Mouse (Mus musculus) limb, embryonic 15.5 days (tissue): Measurements from ENCODE around the gene Sdc3. TPM values are rescaled to one million over a fixed set of nuclear protein-coding genes. Genes with fewer than 3 reads are reported as not detected.

Experiments
- ATAC-seq: fragments of 200-750 bp; cut with Nextera tagmentation; 2 replicates; pipeline ENCODE4 v1.8.0; 2017; ENCODE audit warnings: low read depth, moderate TSS enrichment; ENCODE audit not compliant: insufficient number of reproducible peaks, low FRiP score, low TSS enrichment
- H3K27ac ChIP-seq: fragments of 300-500 bp; sonication (generic); 2 replicates; pipeline ENCODE4 v1.5.1; 2015; ENCODE audit warnings: moderate library complexity, mild to moderate bottlenecking, inconsistent platforms
- H3K27me3 ChIP-seq: fragments of 300-500 bp; sonication (generic); 2 replicates; pipeline ENCODE4 v1.6.1; 2015; ENCODE audit warnings: inconsistent platforms
- H3K36me3 ChIP-seq: fragments of 300-500 bp; sonication (generic); 2 replicates; pipeline ENCODE4 v1.6.1; 2015; ENCODE audit warnings: inconsistent platforms
- H3K4me1 ChIP-seq: fragments of 300-500 bp; sonication (generic); 2 replicates; pipeline ENCODE4 v1.6.1; 2015; ENCODE audit warnings: inconsistent platforms
- H3K4me2 ChIP-seq: fragments of 300-500 bp; sonication (generic); 2 replicates; pipeline ENCODE4 v1.6.1; 2015; ENCODE audit warnings: mild to moderate bottlenecking, inconsistent platforms
- H3K4me3 ChIP-seq: fragments of 300-500 bp; sonication (generic); 2 replicates; pipeline ENCODE4 v1.5.1; 2015; ENCODE audit warnings: mild to moderate bottlenecking, inconsistent platforms
- H3K9ac ChIP-seq: fragments of 300-500 bp; sonication (generic); 2 replicates; pipeline ENCODE4 v1.6.1; 2015; ENCODE audit warnings: inconsistent platforms
- H3K9me3 ChIP-seq: fragments of 300-500 bp; sonication (generic); 2 replicates; pipeline ENCODE4 v1.6.1; 2016; ENCODE audit warnings: inconsistent platforms
- WGBS: fragments of 180-500 bp; shearing (Covaris S2); methylation state at CpG from one replicate; pipeline ENCODE4 v1.1.7; 2015; 5-methylcytosine and 5-hydroxymethylcytosine counted together
- polyA plus RNA-seq: library from polyadenylated mRNA; unstranded; fragments of >200 nt; fragmentation: Nextera tagmentation; extraction: Ambion mirVana; gene quantifications from 2 replicates; pipeline ENCODE4 v1.2.1, GENCODE M21; 2015

The Sdc3 gene
- polyA plus RNA-seq, 1 experiment from 2014 or later: 39.4 TPM

GRCm38 (mm10) chr4:130766926-130767325 lies 25.4 kb upstream of the Sdc3 start:
- Histone ChIP-seq H3K27me3 (no peaks in the 10 kb centered on the region), H3K4me1 (no peaks in the 10 kb centered on the region), H3K9ac (no peak overlapping the region), H3K27ac (no peak overlapping the region), H3K4me3 (no peak overlapping the region), H3K36me3 (peaks cover 87% of the 10 kb centered on the region), H3K4me2 (no peak overlapping the region), H3K9me3 (no peaks in the 10 kb centered on the region)
- ATAC-seq: no peak
- WGBS: 94% methylated on average over 4 of the region's 4 CpGs

DNA sequence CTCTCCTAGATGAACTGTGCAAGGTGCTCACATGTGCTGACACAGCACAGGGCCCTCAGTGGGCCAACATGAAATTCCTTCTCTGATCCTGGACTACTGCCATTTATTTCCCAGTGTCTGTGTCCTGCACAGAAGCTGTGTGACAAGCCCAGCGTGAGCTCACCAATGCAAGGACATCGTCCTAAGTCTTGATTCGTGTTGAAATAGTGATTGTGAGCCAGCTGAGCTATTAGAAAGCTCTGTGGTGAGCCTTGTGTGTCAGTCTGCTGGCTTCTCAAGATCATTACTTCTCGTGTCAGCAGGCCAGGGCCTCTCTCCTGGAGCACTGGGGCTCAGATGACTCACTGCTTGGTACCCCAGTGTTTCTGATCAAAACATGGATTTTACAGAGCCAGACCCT lies 18.4 kb upstream of the Sdc3 start:
- H3K4me3 ChIP-seq: no peak overlapping the region
- no peaks in the 10 kb centered on the region for H3K9me3 ChIP-seq
- 0 out of 2 replicates have a peak, but pooled peaks cover 3% of the 10 kb centered on the region for H3K4me1 ChIP-seq
- WGBS: 91% methylated on average over 4 of the region's 4 CpGs
- H3K4me2 ChIP-seq: no peak overlapping the region
- H3K9ac ChIP-seq: no peak overlapping the region
- peaks cover 82% of the 10 kb centered on the region for H3K36me3 ChIP-seq
- ATAC-seq: no peak
- H3K27me3 ChIP-seq: no peaks in the 10 kb centered on the region
- no peak overlapping the region for H3K27ac ChIP-seq

DNA sequence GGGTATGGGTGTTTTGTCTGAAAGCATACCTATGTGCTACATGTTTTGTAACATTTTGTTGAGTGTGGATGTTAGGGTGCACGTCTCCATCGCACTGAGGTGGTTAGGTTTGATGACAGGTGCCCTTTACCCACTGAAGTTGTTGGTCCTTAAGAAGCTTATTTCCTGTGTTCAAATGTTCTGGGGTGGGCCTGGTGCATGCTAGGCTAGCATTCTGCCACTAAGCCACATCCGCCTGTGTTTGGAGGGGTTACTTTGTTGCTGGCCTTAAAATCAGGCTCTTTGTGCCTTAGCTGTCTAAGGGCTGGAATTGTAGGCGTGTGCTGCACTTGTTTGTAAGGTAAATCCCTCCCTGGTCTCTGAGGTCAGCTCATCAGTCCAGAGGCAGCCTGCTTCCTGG lies 17.5 kb upstream of the Sdc3 start:
- WGBS: 91% methylated on average over 4 of the region's 4 CpGs
- Histone ChIP-seq H3K27ac (no peak overlapping the region), H3K27me3 (no peaks in the 10 kb centered on the region), H3K4me3 (no peak overlapping the region), H3K9ac (no peak overlapping the region), H3K9me3 (no peaks in the 10 kb centered on the region), H3K36me3 (peaks cover 83% of the 10 kb centered on the region), H3K4me1 (0 out of 2 replicates have a peak, but pooled peaks cover 3% of the 10 kb centered on the region), H3K4me2 (no peak overlapping the region)
- no peak for ATAC-seq

- H3K36me3 ChIP-seq: peaks cover 81% of the 10 kb centered on the region
- no peaks in the 10 kb centered on the region for H3K27me3 ChIP-seq
- no peak overlapping the region for H3K9ac ChIP-seq
- H3K27ac ChIP-seq: no peak overlapping the region
- H3K4me3 ChIP-seq: no peak overlapping the region
- H3K9me3 ChIP-seq: no peaks in the 10 kb centered on the region
- WGBS: 59% methylated on average over 10 of the region's 10 CpGs
- no peak overlapping the region for H3K4me2 ChIP-seq
- 0 out of 2 replicates have a peak, but pooled peaks cover 3% of the 10 kb centered on the region for H3K4me1 ChIP-seq
- ATAC-seq: no peak
These were observed 14.7 kb upstream of the Sdc3 start for GRCm38 (mm10) chr4:130777647-130778046.

GRCm38 (mm10) chr4:130779037-130779436 lies 13.3 kb upstream of the Sdc3 start:
- 0 out of 2 replicates have a peak, but pooled peaks cover 3% of the 10 kb centered on the region for H3K4me1 ChIP-seq
- H3K9me3 ChIP-seq: no peaks in the 10 kb centered on the region
- no peak overlapping the region for H3K4me2 ChIP-seq
- no peak overlapping the region for H3K4me3 ChIP-seq
- H3K9ac ChIP-seq: no peak overlapping the region
- no peak for ATAC-seq
- H3K27ac ChIP-seq: no peak overlapping the region; the same call in 1 of the 2 replicates
- H3K27me3 ChIP-seq: no peaks in the 10 kb centered on the region
- H3K36me3 ChIP-seq: peaks cover 67% of the 10 kb centered on the region
- WGBS: 61% methylated on average over 3 of the region's 3 CpGs

DNA sequence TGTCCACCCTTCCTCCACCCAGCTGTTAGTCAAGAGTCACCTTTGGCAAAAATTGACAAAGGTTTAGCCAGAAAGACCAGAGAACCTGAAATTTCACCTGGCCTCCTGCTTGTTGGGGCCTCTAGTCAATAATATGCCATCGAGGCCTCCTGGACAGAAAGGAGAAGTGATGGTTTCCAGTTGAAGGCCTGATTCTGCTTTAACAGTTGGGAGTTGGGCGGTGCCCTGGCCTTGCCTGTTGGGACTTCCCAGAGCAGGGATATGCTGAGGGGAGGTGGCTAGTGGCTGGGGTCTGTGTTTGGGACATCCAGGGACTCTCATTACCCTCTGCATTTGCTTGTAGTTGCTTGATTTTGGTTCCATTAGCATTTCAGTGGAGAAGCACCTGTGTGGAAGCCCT lies 9.8 kb upstream of the Sdc3 start:
- WGBS: 85% methylated on average over 2 of the region's 2 CpGs
- no peak overlapping the region for H3K4me3 ChIP-seq
- H3K9me3 ChIP-seq: no peaks in the 10 kb centered on the region
- no peak overlapping the region for H3K9ac ChIP-seq
- peaks cover 8% of the 10 kb centered on the region for H3K4me1 ChIP-seq
- ATAC-seq: no peak
- H3K27ac ChIP-seq: no peak overlapping the region; the same call in 1 of the 2 replicates
- no peaks in the 10 kb centered on the region for H3K27me3 ChIP-seq
- H3K36me3 ChIP-seq: peaks cover 39% of the 10 kb centered on the region
- H3K4me2 ChIP-seq: no peak overlapping the region

DNA sequence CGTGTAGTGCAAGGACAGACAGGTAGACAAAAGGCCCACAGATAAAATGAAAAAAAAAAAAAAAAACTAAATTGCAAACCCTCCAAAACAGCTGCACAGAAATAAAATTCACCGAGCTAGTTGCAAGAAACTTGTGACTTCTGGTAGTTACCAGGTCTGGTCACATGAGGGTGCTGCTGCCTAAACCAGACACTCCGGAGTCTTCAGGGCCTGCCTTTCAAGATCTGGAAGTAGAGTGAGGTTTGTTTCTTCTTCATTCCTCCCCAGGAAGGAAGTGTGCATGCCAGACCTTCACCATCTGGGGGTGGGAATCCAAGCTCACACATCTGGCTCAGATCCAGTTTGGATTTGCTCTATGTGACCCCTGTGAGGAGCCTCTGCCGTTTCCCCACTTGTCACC lies 7.6 kb upstream of the Sdc3 start:
- Histone ChIP-seq H3K9me3 (no peaks in the 10 kb centered on the region), H3K27me3 (no peaks in the 10 kb centered on the region), H3K4me2 (no peak overlapping the region), H3K27ac (no peak overlapping the region), H3K9ac (no peak overlapping the region), H3K4me3 (no peak overlapping the region), H3K4me1 (peaks cover 8% of the 10 kb centered on the region), H3K36me3 (peaks cover 22% of the 10 kb centered on the region)
- 18% methylated on average over 4 of the region's 4 CpGs for WGBS
- ATAC-seq: no peak

GRCm38 (mm10) chr4:130787530-130787929 lies 4.8 kb upstream of the Sdc3 start:
- no peak overlapping the region for H3K9ac ChIP-seq
- H3K4me2 ChIP-seq: no peak overlapping the region
- no peaks in the 10 kb centered on the region for H3K27me3 ChIP-seq
- H3K9me3 ChIP-seq: no peaks in the 10 kb centered on the region
- peaks cover 1% of the 10 kb centered on the region; the same call in 1 of the 2 replicates for H3K36me3 ChIP-seq
- 72% methylated on average over 5 of the region's 5 CpGs for WGBS
- ATAC-seq: no peak
- H3K4me3 ChIP-seq: no peak overlapping the region
- peaks cover 13% of the 10 kb centered on the region for H3K4me1 ChIP-seq
- no peak overlapping the region for H3K27ac ChIP-seq

DNA sequence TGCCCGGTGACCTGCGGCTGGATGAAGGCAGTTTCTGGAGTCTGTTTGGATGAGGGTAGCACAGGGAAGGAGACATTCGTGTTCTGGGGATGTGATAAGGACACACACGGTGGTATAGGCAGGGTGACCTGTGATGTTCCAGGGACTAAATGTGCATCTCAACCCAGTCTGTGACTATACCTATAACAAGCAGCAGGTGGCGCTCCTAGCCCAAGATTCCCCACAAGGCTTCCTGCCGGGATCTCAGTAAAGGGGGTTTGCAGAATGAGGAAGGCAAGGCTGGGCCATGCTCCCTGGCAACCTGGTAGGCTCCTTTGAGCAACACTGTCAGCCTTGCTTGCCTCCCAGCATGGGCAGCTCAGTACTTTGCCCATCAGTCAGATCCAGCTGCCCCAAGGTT lies 2.2 kb upstream of the Sdc3 start:
- no peaks in the 10 kb centered on the region for H3K9me3 ChIP-seq
- H3K9ac ChIP-seq: no peak overlapping the region
- H3K4me2 ChIP-seq: no peak overlapping the region
- H3K27me3 ChIP-seq: no peaks in the 10 kb centered on the region
- 9% methylated on average over 6 of the region's 6 CpGs for WGBS
- no peak overlapping the region for H3K27ac ChIP-seq
- no peak overlapping the region for H3K4me3 ChIP-seq
- no peaks in the 10 kb centered on the region for H3K36me3 ChIP-seq
- ATAC-seq: 0 out of 2 replicates have a peak, but pooled peaks have one; percentile 17
- peaks cover 32% of the 10 kb centered on the region for H3K4me1 ChIP-seq

- Histone ChIP-seq H3K4me2 (peak overlapping the region; percentile 94), H3K9me3 (no peaks in the 10 kb centered on the region), H3K4me1 (peaks cover 42% of the 10 kb centered on the region), H3K4me3 (peak overlapping the region; percentile 66), H3K9ac (peak overlapping the region; percentile 76), H3K27me3 (no peaks in the 10 kb centered on the region), H3K36me3 (no peaks in the 10 kb centered on the region), H3K27ac (0 out of 2 replicates have a peak overlapping the region, but pooled peaks have one; percentile 14)
- no peak for ATAC-seq
- 6% methylated on average over 19 of the region's 19 CpGs for WGBS
These were observed 444 bp upstream of the Sdc3 start for GRCm38 (mm10) chr4:130791811-130792375.

DNA sequence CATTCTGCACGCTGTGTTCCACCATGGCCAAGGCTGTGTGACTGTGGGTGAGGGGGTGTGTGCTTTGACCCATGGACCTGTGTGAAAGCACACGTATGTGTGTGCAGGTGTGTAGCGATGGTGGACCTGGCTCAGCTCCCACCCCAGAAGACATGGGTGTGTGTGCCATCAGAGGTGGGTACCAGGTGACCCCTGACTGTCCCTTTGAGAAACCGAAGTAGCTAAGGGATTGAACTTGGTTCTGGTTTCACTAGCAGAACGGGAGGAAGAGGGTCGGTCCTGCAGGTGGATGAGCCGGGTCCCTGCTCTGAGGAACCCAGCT lies 804 bp downstream of the Sdc3 start:
- no peaks in the 10 kb centered on the region for H3K9me3 ChIP-seq
- no peaks in the 10 kb centered on the region for H3K27me3 ChIP-seq
- H3K4me1 ChIP-seq: peaks cover 55% of the 10 kb centered on the region
- H3K27ac ChIP-seq: no peak overlapping the region
- peak overlapping the region; percentile 76 for H3K9ac ChIP-seq
- ATAC-seq: no peak
- WGBS: 41% methylated on average over 7 of the region's 7 CpGs
- peak overlapping the region; percentile 94 for H3K4me2 ChIP-seq
- no peaks in the 10 kb centered on the region for H3K36me3 ChIP-seq
- H3K4me3 ChIP-seq: peak overlapping the region; percentile 66

GRCm38 (mm10) chr4:130794771-130795170 lies 2.4 kb downstream of the Sdc3 start:
- 0 out of 2 replicates have a peak overlapping the region, but pooled peaks have one; percentile 7 for H3K4me2 ChIP-seq
- 44% methylated on average over 4 of the region's 4 CpGs for WGBS
- no peak overlapping the region for H3K27ac ChIP-seq
- no peaks in the 10 kb centered on the region for H3K36me3 ChIP-seq
- H3K4me3 ChIP-seq: no peak overlapping the region
- ATAC-seq: no peak
- no peaks in the 10 kb centered on the region for H3K27me3 ChIP-seq
- H3K9me3 ChIP-seq: no peaks in the 10 kb centered on the region
- H3K4me1 ChIP-seq: peaks cover 71% of the 10 kb centered on the region
- no peak overlapping the region for H3K9ac ChIP-seq

GRCm38 (mm10) chr4:130795970-130796369 lies 3.6 kb downstream of the Sdc3 start:
- 72% methylated on average over 6 of the region's 6 CpGs for WGBS

More at GRCm38 (mm10) chr4:130795970-130796369, 3.6 kb downstream of the Sdc3 start:
- Histone ChIP-seq H3K4me3 (no peak overlapping the region), H3K9ac (0 out of 2 replicates have a peak overlapping the region, but pooled peaks have one; percentile 4), H3K4me2 (no peak overlapping the region), H3K4me1 (peaks cover 82% of the 10 kb centered on the region), H3K27me3 (no peaks in the 10 kb centered on the region), H3K36me3 (no peaks in the 10 kb centered on the region), H3K27ac (peak overlapping the region; percentile 43), H3K9me3 (no peaks in the 10 kb centered on the region)
- ATAC-seq: no peak
